Mouse (Mus musculus): ENCODE data around the gene Fam114a2. TPM values are rescaled to one million over a fixed set of nuclear protein-coding genes. Genes with fewer than 3 reads are reported as not detected.

The Fam114a2 gene
- polyA plus RNA-seq, 1 experiment: 95.2 TPM

- Histone ChIP-seq H3K9ac (ENCODE audit: low read depth, poor library complexity, severe bottlenecking) (no peak overlapping the region), H3K4me3 (ENCODE audit: low read depth, low read length) (no peak overlapping the region), H3K27ac (ENCODE audit: insufficient read depth, low read length) (no peak overlapping the region), H3K27me3 (ENCODE audit: control insufficient read depth, insufficient read depth, low read length, poor library complexity, severe bottlenecking) (no peaks in the 10 kb centered on the region), H3K36me3 (ENCODE audit: control insufficient read depth, insufficient read depth, low read length, poor library complexity, severe bottlenecking) (no peaks in the 10 kb centered on the region), H3K9me3 (replicated peaks; ENCODE audit: control insufficient read depth, insufficient read depth, low read length, poor library complexity, severe bottlenecking) (no peaks in the 10 kb centered on the region), H3K4me1 (ENCODE audit: control insufficient read depth, insufficient read depth, low read length) (no peaks in the 10 kb centered on the region)
- TF ChIP-seq EP300 (IDR thresholded peaks at IDR 0.05; ENCODE audit: insufficient read depth, low read depth, low read length) (no peak), POLR2A (IDR thresholded peaks at IDR 0.05; ENCODE audit: insufficient read depth, low read length) (no peak), CTCF (IDR thresholded peaks at IDR 0.05; ENCODE audit: low read depth, low read length) (no peak)
Measured at GRCm38 (mm10) chr11:57468706-57469105, 49.7 kb downstream of the Fam114a2 start.

DNA sequence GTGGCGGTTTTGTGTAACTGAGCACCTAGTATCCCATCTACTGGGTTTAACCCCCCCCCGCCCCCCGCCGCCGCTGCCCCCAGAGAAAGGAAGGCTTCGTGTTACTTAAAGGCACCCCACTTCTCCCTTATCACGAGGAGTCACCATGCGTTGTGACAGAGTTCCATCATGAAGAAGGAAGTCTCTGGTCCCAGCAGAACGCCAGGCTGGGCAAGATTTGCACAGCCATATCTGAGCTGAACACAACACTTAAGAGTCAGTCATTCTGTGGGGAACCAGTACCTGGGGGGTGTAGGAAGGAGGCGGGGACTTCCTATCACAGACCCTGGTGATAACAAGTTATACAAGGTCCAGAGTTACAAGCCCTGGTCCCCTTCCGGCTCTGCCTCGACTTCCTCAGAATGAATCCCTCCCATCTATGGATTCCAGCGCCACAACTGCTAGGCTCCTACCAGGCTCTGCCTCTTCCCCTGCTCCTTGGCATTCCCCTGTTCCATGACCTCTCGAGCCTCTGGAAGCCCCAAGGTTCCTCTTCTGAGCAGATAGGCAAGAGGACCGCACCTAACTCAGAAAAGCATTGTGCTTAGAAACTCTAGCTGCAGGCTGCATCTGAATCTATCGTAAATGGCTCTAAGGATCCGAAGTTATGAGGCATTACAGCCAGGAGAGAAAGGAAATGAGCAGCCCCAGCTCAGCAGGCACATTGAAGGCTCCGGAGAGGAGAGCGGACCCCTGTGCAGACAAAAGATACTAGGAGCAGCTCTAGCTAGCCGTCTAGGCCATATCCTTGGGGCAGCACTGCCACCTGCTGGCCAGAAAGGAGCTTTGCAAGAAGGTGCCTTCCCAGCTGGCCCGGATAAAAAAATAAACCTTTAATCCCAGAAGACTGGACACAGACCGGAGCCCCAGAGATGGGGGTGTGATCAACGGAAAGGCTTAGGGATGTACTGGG is 51.0 kb downstream of the Fam114a2 start:
- no peak overlapping the region for H3K27ac ChIP-seq (ENCODE audit: insufficient read depth, low read length)
- H3K9ac ChIP-seq (ENCODE audit: low read depth, poor library complexity, severe bottlenecking): no peak overlapping the region
- TF ChIP-seq POLR2A (IDR thresholded peaks at IDR 0.05; ENCODE audit: insufficient read depth, low read length) (no peak), CTCF (IDR thresholded peaks at IDR 0.05; ENCODE audit: low read depth, low read length) (peak; percentile 89), EP300 (IDR thresholded peaks at IDR 0.05; ENCODE audit: insufficient read depth, low read depth, low read length) (no peak)

GRCm38 (mm10) chr11:57465844-57466243 is 52.6 kb downstream of the Fam114a2 start:
- Histone ChIP-seq H3K9me3 (replicated peaks; ENCODE audit: control insufficient read depth, insufficient read depth, low read length, poor library complexity, severe bottlenecking) (no peaks in the 10 kb centered on the region), H3K4me3 (ENCODE audit: low read depth, low read length) (no peak overlapping the region)
- no peak for TF ChIP-seq POLR2A (IDR thresholded peaks at IDR 0.05; ENCODE audit: insufficient read depth, low read length)
- TF ChIP-seq CTCF (IDR thresholded peaks at IDR 0.05; ENCODE audit: low read depth, low read length): no peak
- TF ChIP-seq EP300 (IDR thresholded peaks at IDR 0.05; ENCODE audit: insufficient read depth, low read depth, low read length): no peak

More for the DNA sequence above, 51.0 kb downstream of the Fam114a2 start:
- Histone ChIP-seq H3K4me1 (ENCODE audit: control insufficient read depth, insufficient read depth, low read length) (no peaks in the 10 kb centered on the region), H3K9me3 (replicated peaks; ENCODE audit: control insufficient read depth, insufficient read depth, low read length, poor library complexity, severe bottlenecking) (no peaks in the 10 kb centered on the region), H3K4me3 (ENCODE audit: low read depth, low read length) (no peak overlapping the region), H3K36me3 (ENCODE audit: control insufficient read depth, insufficient read depth, low read length, poor library complexity, severe bottlenecking) (no peaks in the 10 kb centered on the region), H3K27me3 (ENCODE audit: control insufficient read depth, insufficient read depth, low read length, poor library complexity, severe bottlenecking) (no peaks in the 10 kb centered on the region)

DNA sequence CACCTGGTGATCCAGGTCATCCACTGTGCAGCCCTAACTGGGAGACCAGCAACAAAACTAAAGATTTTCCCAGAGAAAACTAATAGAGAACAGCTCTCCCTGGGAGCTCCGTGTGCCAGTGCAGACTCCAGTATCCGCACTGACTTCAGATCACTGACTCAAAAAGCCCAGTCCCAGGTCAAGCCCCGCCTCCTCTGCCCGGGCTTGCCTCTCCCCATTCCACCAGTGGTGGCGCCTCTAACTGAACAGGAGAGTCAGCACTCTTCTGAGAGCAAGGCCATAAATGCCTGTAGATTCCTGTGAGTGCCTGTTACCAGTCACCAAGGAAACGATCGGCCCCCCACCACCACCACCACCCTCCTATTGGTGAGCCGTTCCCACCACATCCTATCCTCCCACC is 53.4 kb downstream of the Fam114a2 start:
- H3K36me3 ChIP-seq (ENCODE audit: control insufficient read depth, insufficient read depth, low read length, poor library complexity, severe bottlenecking): no peaks in the 10 kb centered on the region
- no peaks in the 10 kb centered on the region for H3K4me1 ChIP-seq (ENCODE audit: control insufficient read depth, insufficient read depth, low read length)
- no peak overlapping the region for H3K4me3 ChIP-seq (ENCODE audit: low read depth, low read length)
- H3K27me3 ChIP-seq (ENCODE audit: control insufficient read depth, insufficient read depth, low read length, poor library complexity, severe bottlenecking): no peaks in the 10 kb centered on the region
- TF ChIP-seq EP300 (IDR thresholded peaks at IDR 0.05; ENCODE audit: insufficient read depth, low read depth, low read length) (no peak), POLR2A (IDR thresholded peaks at IDR 0.05; ENCODE audit: insufficient read depth, low read length) (no peak), CTCF (IDR thresholded peaks at IDR 0.05; ENCODE audit: low read depth, low read length) (peak; percentile 49)
- no peaks in the 10 kb centered on the region for H3K9me3 ChIP-seq (replicated peaks; ENCODE audit: control insufficient read depth, insufficient read depth, low read length, poor library complexity, severe bottlenecking)
- H3K27ac ChIP-seq (ENCODE audit: insufficient read depth, low read length): no peak overlapping the region
- H3K9ac ChIP-seq (ENCODE audit: low read depth, poor library complexity, severe bottlenecking): no peak overlapping the region

More at GRCm38 (mm10) chr11:57465844-57466243, 52.6 kb downstream of the Fam114a2 start:
- H3K27ac ChIP-seq (ENCODE audit: insufficient read depth, low read length): no peak overlapping the region
- H3K27me3 ChIP-seq (ENCODE audit: control insufficient read depth, insufficient read depth, low read length, poor library complexity, severe bottlenecking): no peaks in the 10 kb centered on the region
- H3K9ac ChIP-seq (ENCODE audit: low read depth, poor library complexity, severe bottlenecking): no peak overlapping the region
- H3K4me1 ChIP-seq (ENCODE audit: control insufficient read depth, insufficient read depth, low read length): no peaks in the 10 kb centered on the region
- H3K36me3 ChIP-seq (ENCODE audit: control insufficient read depth, insufficient read depth, low read length, poor library complexity, severe bottlenecking): no peaks in the 10 kb centered on the region

DNA sequence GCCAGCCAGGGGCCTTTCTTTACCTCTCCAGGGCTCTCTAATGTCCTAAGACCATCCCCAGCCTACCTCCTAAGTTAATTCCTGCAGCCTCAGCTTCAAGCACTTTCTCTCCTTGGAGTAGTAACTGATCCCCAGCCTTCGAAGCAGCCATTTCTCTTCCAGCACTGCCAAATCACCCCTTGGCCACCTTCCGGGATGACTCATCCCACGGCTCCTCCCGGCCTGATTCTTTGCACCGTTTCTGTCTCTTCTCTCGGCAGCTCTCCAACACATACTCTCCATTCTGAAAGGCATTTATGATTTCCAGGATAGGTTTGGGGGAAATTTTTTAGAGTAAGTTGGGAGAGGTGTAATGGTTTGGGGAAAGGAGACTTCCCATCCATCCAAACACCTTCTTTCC is 58.7 kb downstream of the Fam114a2 start:
- H3K36me3 ChIP-seq (ENCODE audit: control insufficient read depth, insufficient read depth, low read length, poor library complexity, severe bottlenecking): no peaks in the 10 kb centered on the region
- TF ChIP-seq POLR2A (IDR thresholded peaks at IDR 0.05; ENCODE audit: insufficient read depth, low read length) (no peak), CTCF (IDR thresholded peaks at IDR 0.05; ENCODE audit: low read depth, low read length) (no peak), EP300 (IDR thresholded peaks at IDR 0.05; ENCODE audit: insufficient read depth, low read depth, low read length) (no peak)
- peaks cover 3% of the 10 kb centered on the region; the same call in 1 of the 2 replicates for H3K27me3 ChIP-seq (ENCODE audit: control insufficient read depth, insufficient read depth, low read length, poor library complexity, severe bottlenecking)
- no peak overlapping the region for H3K4me3 ChIP-seq (ENCODE audit: low read depth, low read length)
- H3K9ac ChIP-seq (ENCODE audit: low read depth, poor library complexity, severe bottlenecking): no peak overlapping the region
- no peaks in the 10 kb centered on the region for H3K9me3 ChIP-seq (replicated peaks; ENCODE audit: control insufficient read depth, insufficient read depth, low read length, poor library complexity, severe bottlenecking)
- no peaks in the 10 kb centered on the region for H3K4me1 ChIP-seq (ENCODE audit: control insufficient read depth, insufficient read depth, low read length)
- no peak overlapping the region for H3K27ac ChIP-seq (ENCODE audit: insufficient read depth, low read length)

DNA sequence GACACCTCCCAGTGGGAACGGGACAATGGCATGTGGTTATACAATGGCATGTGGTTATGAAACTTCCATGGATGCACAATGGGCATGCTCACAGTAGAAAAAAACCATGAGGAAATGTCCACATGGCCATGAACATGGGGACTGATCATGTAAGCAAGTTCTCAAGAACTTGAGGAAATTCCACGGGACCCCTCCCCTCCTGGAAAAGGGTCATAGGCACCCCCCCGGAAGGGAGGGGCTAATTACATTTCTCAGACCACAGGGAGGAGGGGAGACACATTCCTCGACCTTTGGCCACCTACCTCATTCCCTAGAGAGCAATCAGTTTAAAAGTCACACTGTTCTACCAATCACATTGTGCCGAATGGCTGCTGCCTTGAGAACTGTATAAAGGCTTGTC is 64.0 kb downstream of the Fam114a2 start:
- Histone ChIP-seq H3K9ac (ENCODE audit: low read depth, poor library complexity, severe bottlenecking) (no peak overlapping the region), H3K27ac (ENCODE audit: insufficient read depth, low read length) (no peak overlapping the region), H3K9me3 (replicated peaks; ENCODE audit: control insufficient read depth, insufficient read depth, low read length, poor library complexity, severe bottlenecking) (no peaks in the 10 kb centered on the region), H3K27me3 (ENCODE audit: control insufficient read depth, insufficient read depth, low read length, poor library complexity, severe bottlenecking) (peaks cover 1% of the 10 kb centered on the region; the same call in 1 of the 2 replicates), H3K4me1 (ENCODE audit: control insufficient read depth, insufficient read depth, low read length) (no peaks in the 10 kb centered on the region), H3K36me3 (ENCODE audit: control insufficient read depth, insufficient read depth, low read length, poor library complexity, severe bottlenecking) (no peaks in the 10 kb centered on the region), H3K4me3 (ENCODE audit: low read depth, low read length) (no peak overlapping the region)
- no peak for TF ChIP-seq POLR2A (IDR thresholded peaks at IDR 0.05; ENCODE audit: insufficient read depth, low read length)
- TF ChIP-seq CTCF (IDR thresholded peaks at IDR 0.05; ENCODE audit: low read depth, low read length): no peak
- TF ChIP-seq EP300 (IDR thresholded peaks at IDR 0.05; ENCODE audit: insufficient read depth, low read depth, low read length): no peak
